ENCODE assay signal across 7 mouse cellular contexts in genomic region chr2:33794483-33794882, GRCm38 (mm10).
DNase-seq lines count a peak whose midpoint lies in the region.

No protein-coding gene starts in this region.

- intact Hi-C loops in left cerebral cortex, postnatal 14 days (cut with DNase I): no loop called here

- peak; percentile 60 for DNase-seq in layer of hippocampus, adult 11-12 months (ENCODE audit: low spot score)
- DNase-seq in layer of hippocampus, postnatal 14 days (ENCODE audit: low spot score in 2 of 2): no peak
- DNase-seq in frontal cortex, adult 2 months (ENCODE audit: extremely low spot score in 1 of 2, low spot score in 1 of 2): peak; percentile 69 to 87
- peak; percentile 68 to 83 for DNase-seq in left cerebral cortex, postnatal 14 days (ENCODE audit: low spot score in 2 of 2)
- peak; percentile 62 to 82 for DNase-seq in right cerebral cortex, postnatal 36 days (ENCODE audit: low spot score in 2 of 2)
- DNase-seq in embryo, embryonic 11 days: no peak
- no peak for DNase-seq in gastrocnemius, adult 8-10 months (ENCODE audit: low spot score in 2 of 2)

Comparison
In these comparisons a context has a peak if more than half of its experiments do, and no peak if none do; other contexts are left out.
1. DNase-seq: peak in layer of hippocampus, adult 11-12 months (single experiment), frontal cortex, adult 2 months (2 of 2), left cerebral cortex, postnatal 14 days (2 of 2) and right cerebral cortex, postnatal 36 days (2 of 2); none in layer of hippocampus, postnatal 14 days (0 of 2), embryo, embryonic 11 days (single experiment) and gastrocnemius, adult 8-10 months (0 of 2).